Mouse (Mus musculus): Measurements from ENCODE around the gene Hydin. TPM values are rescaled to one million over a fixed set of nuclear protein-coding genes. Genes with fewer than 3 reads are reported as not detected.

The Hydin gene
- total and polyA plus RNA-seq, 3 experiments, result not detected

GRCm38 (mm10) chr8:110648577-110648976, 381.8 kb downstream of the Hydin start:
- Histone ChIP-seq H3K27ac (ENCODE audit: control insufficient read depth, low read depth, low read length) (no peak overlapping the region), H3K4me1 (ENCODE audit: control insufficient read depth in 1 of 2, insufficient read depth in 2 of 2, low read length in 2 of 2) (no peaks in the 10 kb centered on the region), H3K79me2 (ENCODE audit: control insufficient read depth, insufficient read depth, low read length, poor library complexity) (no peaks in the 10 kb centered on the region), H3K36me3 (ENCODE audit: control insufficient read depth in 1 of 2, insufficient read depth in 2 of 2, low read length in 2 of 2) (peaks cover 0 to 6% of the 10 kb centered on the region in 2 experiments; a peak in 2 of 4 replicates), H3K9ac (ENCODE audit: control insufficient read depth, low read depth, low read length, poor library complexity, severe bottlenecking) (no peak overlapping the region), H3K4me3 (ENCODE audit: control insufficient read depth in 1 of 2, insufficient read depth in 1 of 2, low read depth in 2 of 2, low read length in 2 of 2) (no peak overlapping the region), H3K27me3 (ENCODE audit: control insufficient read depth in 1 of 2, insufficient read depth in 2 of 2, low read length in 2 of 2) (no peaks in the 10 kb centered on the region), H3K9me3 (replicated peaks; ENCODE audit: insufficient read depth, low read length) (no peaks in the 10 kb centered on the region)
- DNase-seq (ENCODE audit: low read depth, low spot score), result no peak
- TF ChIP-seq HCFC1 (IDR thresholded peaks at IDR 0.05; ENCODE audit: low read depth, low read length), result no peak
- TF ChIP-seq CHD1 (IDR thresholded peaks at IDR 0.05; ENCODE audit: low read depth, low read length), result no peak
- TF ChIP-seq ZNF384 (IDR thresholded peaks at IDR 0.05; ENCODE audit: low read depth, low read length), result no peak
- no peak for TF ChIP-seq MYC (IDR thresholded peaks at IDR 0.05; ENCODE audit: low read depth, low read length)
- no peak for TF ChIP-seq CHD2 (IDR thresholded peaks at IDR 0.05; ENCODE audit: low read length)
- no peak for TF ChIP-seq KAT2A (conservative IDR thresholded peaks at IDR 0.05; ENCODE audit: low read depth, low read length)
- no peak for TF ChIP-seq MAFK (IDR thresholded peaks at IDR 0.05; ENCODE audit: borderline replicate concordance, low read depth, low read length)
- no peak for TF ChIP-seq TCF12 (IDR thresholded peaks at IDR 0.05; ENCODE audit: low read depth, low read length)
- no peak for TF ChIP-seq SIN3A (IDR thresholded peaks at IDR 0.05; ENCODE audit: low read length)
- no peak for TF ChIP-seq BHLHE40 (IDR thresholded peaks at IDR 0.05; ENCODE audit: borderline replicate concordance, low read depth, low read length)
- TF ChIP-seq ZMIZ1 (IDR thresholded peaks at IDR 0.05; ENCODE audit: low read depth, low read length), result no peak

- Histone ChIP-seq H3K27me3 (ENCODE audit: control insufficient read depth in 1 of 2, insufficient read depth in 2 of 2, low read length in 2 of 2) (no peaks in the 10 kb centered on the region), H3K4me1 (ENCODE audit: control insufficient read depth in 1 of 2, insufficient read depth in 2 of 2, low read length in 2 of 2) (no peaks in the 10 kb centered on the region), H3K9ac (ENCODE audit: control insufficient read depth, low read depth, low read length, poor library complexity, severe bottlenecking) (no peak overlapping the region), H3K79me2 (ENCODE audit: control insufficient read depth, insufficient read depth, low read length, poor library complexity) (no peaks in the 10 kb centered on the region), H3K27ac (ENCODE audit: control insufficient read depth, low read depth, low read length) (no peak overlapping the region), H3K4me3 (ENCODE audit: control insufficient read depth in 1 of 2, insufficient read depth in 1 of 2, low read depth in 2 of 2, low read length in 2 of 2) (no peak overlapping the region), H3K36me3 (ENCODE audit: control insufficient read depth in 1 of 2, insufficient read depth in 2 of 2, low read length in 2 of 2) (peaks cover 0 to 5% of the 10 kb centered on the region in 2 experiments; a peak in 1 of 4 replicates), H3K9me3 (replicated peaks; ENCODE audit: insufficient read depth, low read length) (no peaks in the 10 kb centered on the region)
- no peak for TF ChIP-seq ZC3H11A (IDR thresholded peaks at IDR 0.05; ENCODE audit: low read depth, low read length)
- no peak for TF ChIP-seq ZNF384 (IDR thresholded peaks at IDR 0.05; ENCODE audit: low read depth, low read length)
- no peak for TF ChIP-seq RAD21 (IDR thresholded peaks at IDR 0.05; ENCODE audit: low read depth, low read length)
- no peak for TF ChIP-seq TCF12 (IDR thresholded peaks at IDR 0.05; ENCODE audit: low read depth, low read length)
- no peak for TF ChIP-seq USF2 (IDR thresholded peaks at IDR 0.05; ENCODE audit: borderline replicate concordance in 1 of 2, insufficient read depth in 1 of 2, low read depth in 1 of 2, low read length in 2 of 2)
- no peak for TF ChIP-seq NRF1 (IDR thresholded peaks at IDR 0.05; ENCODE audit: insufficient read depth, low read depth, low read length, poor library complexity, severe bottlenecking)
- no peak for DNase-seq (ENCODE audit: low read depth, low spot score)
These were observed 382.5 kb downstream of the Hydin start for GRCm38 (mm10) chr8:110649286-110649685.

All from MEL (cell line).